Mouse (Mus musculus) erythroblast, embryonic 14.5 days (primary cell): Measurements from ENCODE around the gene Npb. TPM values are rescaled to one million over a fixed set of nuclear protein-coding genes. Genes with fewer than 3 reads are reported as not detected.
"Not testable (repeated sequence)": the region's sequence is repeated elsewhere in the genome, so short reads cannot be mapped to it uniquely, and the experiment has no call there.

Source experiments
- H3K27me3 ChIP-seq: 2 replicates; pipeline ENCODE4 v1.6.1; 2012; ENCODE audit warnings: inconsistent platforms; ENCODE audit not compliant: control insufficient read depth
- H3K36me3 ChIP-seq: 2 replicates; pipeline ENCODE4 v1.6.1; 2012; ENCODE audit warnings: mild to moderate bottlenecking, inconsistent platforms; ENCODE audit not compliant: control insufficient read depth
- H3K4me1 ChIP-seq: 2 replicates; pipeline ENCODE4 v1.6.1; 2012; ENCODE audit warnings: inconsistent platforms; ENCODE audit not compliant: control insufficient read depth
- H3K4me3 ChIP-seq: replicated peaks from 2 replicates; pipeline ENCODE3; 2012; ENCODE audit warnings: moderate library complexity, mild to moderate bottlenecking, inconsistent platforms
- H3K9me3 ChIP-seq: 2 replicates; pipeline ENCODE4 v1.6.1; 2012; ENCODE audit warnings: low read length, inconsistent platforms, mixed read lengths; ENCODE audit not compliant: control insufficient read depth
- GATA1 ChIP-seq: IDR thresholded peaks from 2 replicates; pipeline ENCODE4 v1.6.1; 2012; ENCODE audit warnings: low read length, inconsistent platforms, mixed read lengths
- TAL1 ChIP-seq: IDR thresholded peaks from 3 replicates; pipeline ENCODE4 v1.6.1; 2012; ENCODE audit warnings: low read length, inconsistent platforms, mixed read lengths
- polyA plus RNA-seq: library from polyadenylated mRNA; stranded (reverse); fragments of >175 nt; gene quantifications from 2 replicates; pipeline ENCODE4 v1.2.3, GENCODE M21; 2012

Gene Npb
- 0.46 TPM in 1 of 2 replicates, not detected in the other for polyA plus RNA-seq

- Histone ChIP-seq H3K9me3 (no peaks in the 10 kb centered on the region), H3K36me3 (peaks cover 84% of the 10 kb centered on the region), H3K4me3 (peak within 1 kb of the TSS; percentile 15), H3K4me1 (peaks cover 44% of the 10 kb centered on the region), H3K27me3 (peaks cover 15% of the 10 kb centered on the region)
- no peak for TF ChIP-seq TAL1
- no peak for TF ChIP-seq GATA1
Measured at GRCm38 (mm10) chr11:120608241-120609034, at the start of gene Npb. TSS of gene Npb (plus strand) at chr11:120608477.

GRCm38 (mm10) chr11:120558843-120559242, 49.4 kb upstream of the Npb start:
- not testable (repeated sequence) for H3K9me3 ChIP-seq, H3K4me3 ChIP-seq, H3K27me3 ChIP-seq, H3K4me1 ChIP-seq
- H3K36me3 ChIP-seq = peaks cover 48% of the 10 kb centered on the region

GRCm38 (mm10) chr11:120560952-120561728, 47.1 kb upstream of the Npb start:
- Histone ChIP-seq H3K4me1 (peaks cover 2% of the 10 kb centered on the region; the same call in 1 of the 2 replicates), H3K27me3 (no peaks in the 10 kb centered on the region), H3K9me3 (0 out of 2 replicates have a peak, but pooled peaks cover 2% of the 10 kb centered on the region), H3K4me3 (no peak overlapping the region), H3K36me3 (peaks cover 69% of the 10 kb centered on the region)
- TF ChIP-seq GATA1 = no peak
- no peak for TF ChIP-seq TAL1

GRCm38 (mm10) chr11:120562949-120563348, 45.3 kb upstream of the Npb start:
- Histone ChIP-seq H3K4me3 (no peak overlapping the region), H3K4me1 (peaks cover 2% of the 10 kb centered on the region), H3K9me3 (no peaks in the 10 kb centered on the region), H3K27me3 (no peaks in the 10 kb centered on the region), H3K36me3 (peaks cover 87% of the 10 kb centered on the region)
- no peak for TF ChIP-seq GATA1
- TF ChIP-seq TAL1 = no peak

- Histone ChIP-seq H3K36me3 (peaks cover 90% of the 10 kb centered on the region), H3K4me3 (no peak overlapping the region), H3K9me3 (no peaks in the 10 kb centered on the region), H3K27me3 (no peaks in the 10 kb centered on the region), H3K4me1 (peaks cover 5% of the 10 kb centered on the region)
- no peak for TF ChIP-seq GATA1
- TF ChIP-seq TAL1 = no peak
Measured at GRCm38 (mm10) chr11:120565114-120565513, 43.2 kb upstream of the Npb start.

GRCm38 (mm10) chr11:120568324-120568723, 40.0 kb upstream of the Npb start:
- no peaks in the 10 kb centered on the region for H3K27me3 ChIP-seq
- no peak overlapping the region for H3K4me3 ChIP-seq
- no peaks in the 10 kb centered on the region for H3K9me3 ChIP-seq
- no peak for TF ChIP-seq GATA1
- peaks cover 28% of the 10 kb centered on the region for H3K4me1 ChIP-seq
- H3K36me3 ChIP-seq = peaks cover 75% of the 10 kb centered on the region

GRCm38 (mm10) chr11:120571122-120571521, 37.2 kb upstream of the Npb start:
- TF ChIP-seq GATA1 (no peak), TAL1 (no peak)
- peaks cover 49% of the 10 kb centered on the region for H3K36me3 ChIP-seq
- peak overlapping the region; percentile 70 for H3K4me3 ChIP-seq
- no peaks in the 10 kb centered on the region for H3K27me3 ChIP-seq
- peaks cover 42% of the 10 kb centered on the region for H3K4me1 ChIP-seq
- H3K9me3 ChIP-seq = no peaks in the 10 kb centered on the region

GRCm38 (mm10) chr11:120571754-120572416, 36.4 kb upstream of the Npb start:
- H3K4me1 ChIP-seq = peaks cover 46% of the 10 kb centered on the region
- TF ChIP-seq GATA1 = no peak
- TF ChIP-seq TAL1 = no peak
- H3K27me3 ChIP-seq = no peaks in the 10 kb centered on the region
- H3K9me3 ChIP-seq = no peaks in the 10 kb centered on the region
- H3K36me3 ChIP-seq = peaks cover 41% of the 10 kb centered on the region
- peak overlapping the region; percentile 70 for H3K4me3 ChIP-seq

- no peaks in the 10 kb centered on the region for H3K27me3 ChIP-seq
- H3K4me3 ChIP-seq = peak overlapping the region; percentile 70
- TF ChIP-seq GATA1 (no peak), TAL1 (no peak)
- H3K4me1 ChIP-seq = peaks cover 46% of the 10 kb centered on the region
- peaks cover 40% of the 10 kb centered on the region for H3K36me3 ChIP-seq
- no peaks in the 10 kb centered on the region for H3K9me3 ChIP-seq
Measured at GRCm38 (mm10) chr11:120572417-120572751, 35.9 kb upstream of the Npb start.
